Mouse (Mus musculus): ENCODE results near the gene Hsd17b10.
A peak's percentile ranks its signal among the peaks of the same experiment; 100 is the strongest.

DNA sequence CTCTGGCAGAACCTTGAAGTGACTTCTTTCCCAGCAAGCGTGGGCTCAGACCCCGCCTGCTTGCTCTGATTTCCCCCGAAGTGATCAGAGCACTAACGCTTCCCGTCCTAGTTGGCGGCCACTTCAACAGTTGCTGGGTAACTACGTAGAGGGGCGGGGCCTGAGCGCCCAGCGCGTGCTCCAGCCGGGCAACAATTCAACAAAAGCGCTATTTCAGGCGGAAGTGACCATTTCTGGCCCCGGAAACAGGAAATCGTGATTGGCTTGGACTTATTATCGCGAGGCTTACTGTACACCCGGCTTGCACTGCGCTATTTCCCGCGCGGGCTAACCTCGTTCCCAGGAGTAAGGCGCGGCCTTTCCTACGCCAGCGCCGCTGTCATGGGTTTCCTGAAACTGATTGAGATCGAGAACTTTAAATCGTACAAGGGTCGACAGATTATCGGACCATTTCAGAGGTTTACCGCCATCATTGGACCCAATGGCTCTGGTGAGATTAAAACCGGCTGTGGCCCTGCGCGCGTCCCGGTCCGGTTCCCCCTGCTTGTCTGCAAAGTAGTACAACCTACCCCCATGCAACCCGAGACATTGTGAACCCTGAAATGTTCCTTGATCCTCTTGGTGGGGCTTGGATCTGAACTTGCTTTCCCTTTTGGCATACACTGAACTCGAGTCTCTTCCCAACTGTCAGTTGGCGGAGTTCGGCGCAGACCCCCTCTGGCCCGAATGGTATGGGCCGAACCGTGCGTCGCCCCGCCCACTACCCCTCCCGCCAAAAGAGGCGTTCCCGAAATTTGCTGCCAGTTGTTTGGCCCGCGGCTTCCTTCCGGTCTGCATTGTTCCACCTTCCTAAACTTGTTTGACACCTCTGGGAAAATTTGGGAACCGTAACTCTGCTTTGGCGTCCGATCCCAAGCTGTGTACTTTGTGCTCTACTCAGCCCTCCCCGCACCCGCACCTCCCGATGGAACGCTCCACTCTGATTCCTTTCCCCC is 14.8 kb downstream of the Hsd17b10 start, which contains the start of the genes Ribc1 and Smc1a:
- TF ChIP-seq CTCF (IDR thresholded peaks at IDR 0.05; ENCODE audit: low read depth) (no peak; the same call in 1 of the 2 replicates), EP300 (optimal IDR thresholded peaks at IDR 0.05) (peak; percentile 80)
